Mouse (Mus musculus) heart, embryonic 14.5 days (tissue): ENCODE data around the gene Cntnap5a. TPM values are rescaled to one million over a fixed set of nuclear protein-coding genes. Genes with fewer than 3 reads are reported as not detected.

Source experiments
- ATAC-seq: fragments of 200-750 bp; cut with Nextera tagmentation; 2 replicates; pipeline ENCODE4 v1.8.0; 2017; ENCODE audit warnings: low read depth, moderate TSS enrichment; ENCODE audit not compliant: insufficient number of reproducible peaks, insufficient read depth, low FRiP score
- H3K27ac ChIP-seq, 2 experiments: fragments of 200-500 bp in 1 of 2; fragments of 300-500 bp in 1 of 2; sonication (generic) in 1 of 2; replicated peaks in 1 of 2; 2 replicates each; pipeline ENCODE4 v1.5.1; 2012 to 2014; ENCODE audit warnings: low read depth in 2 of 2, low read length in 2 of 2, control low read depth in 1 of 2, mild to moderate bottlenecking in 1 of 2, mixed read lengths in 1 of 2; ENCODE audit not compliant: control insufficient read depth in 1 of 2, insufficient read depth in 1 of 2
- H3K27me3 ChIP-seq: fragments of 300-500 bp; sonication (generic); 2 replicates; pipeline ENCODE4 v1.6.1; 2014; ENCODE audit warnings: mild to moderate bottlenecking, low read length, control low read depth; ENCODE audit not compliant: control insufficient read depth, insufficient read depth
- H3K36me3 ChIP-seq: fragments of 300-500 bp; sonication (generic); 2 replicates; pipeline ENCODE4 v1.6.1; 2014; ENCODE audit warnings: mild to moderate bottlenecking, control low read depth, low read length, mixed read lengths; ENCODE audit not compliant: control insufficient read depth, insufficient read depth
- H3K4me1 ChIP-seq, 2 experiments: fragments of 200-500 bp in 1 of 2; fragments of 300-500 bp in 1 of 2; sonication (generic) in 1 of 2; 2 replicates each; pipeline ENCODE4 v1.6.1; 2012 to 2014; ENCODE audit warnings: low read length in 2 of 2, control low read depth in 1 of 2, mixed read lengths in 1 of 2; ENCODE audit not compliant: control insufficient read depth in 2 of 2, insufficient read depth in 2 of 2
- H3K4me2 ChIP-seq: fragments of 300-500 bp; sonication (generic); 2 replicates; pipeline ENCODE4 v1.6.1; 2014; ENCODE audit warnings: mild to moderate bottlenecking, low read length
- H3K4me3 ChIP-seq, 2 experiments: fragments of 200-500 bp in 1 of 2; fragments of 300-500 bp in 1 of 2; sonication (generic) in 1 of 2; 2 replicates each; pipeline ENCODE4 v1.5.1; 2012 to 2014; ENCODE audit warnings: low read length in 2 of 2, mild to moderate bottlenecking in 2 of 2, control low read depth in 1 of 2, low read depth in 1 of 2, moderate library complexity in 1 of 2; ENCODE audit not compliant: control insufficient read depth in 1 of 2, insufficient read depth in 1 of 2
- H3K9ac ChIP-seq: fragments of 300-500 bp; sonication (generic); 2 replicates; pipeline ENCODE4 v1.6.1; 2014; ENCODE audit warnings: mild to moderate bottlenecking, low read length
- H3K9me3 ChIP-seq: fragments of 300-500 bp; sonication (generic); 2 replicates; pipeline ENCODE4 v1.6.1; 2016; ENCODE audit warnings: low read length, control low read depth; ENCODE audit not compliant: control insufficient read depth
- WGBS: fragments of 180-500 bp; shearing (Covaris S2); extraction: QIAGEN DNeasy Blood & Tissue Kit; methylation state at CpG from one replicate; pipeline ENCODE4 v1.1.7; 2014; 5-methylcytosine and 5-hydroxymethylcytosine counted together
- polyA plus RNA-seq: library from polyadenylated mRNA; unstranded; fragments of >200 nt; fragmentation: Nextera tagmentation; extraction: Ambion mirVana; gene quantifications from 2 replicates; pipeline ENCODE4 v1.2.1, GENCODE M21; 2014

Gene Cntnap5a
- polyA plus RNA-seq, 1 experiment from 2014 or later = not detected

DNA sequence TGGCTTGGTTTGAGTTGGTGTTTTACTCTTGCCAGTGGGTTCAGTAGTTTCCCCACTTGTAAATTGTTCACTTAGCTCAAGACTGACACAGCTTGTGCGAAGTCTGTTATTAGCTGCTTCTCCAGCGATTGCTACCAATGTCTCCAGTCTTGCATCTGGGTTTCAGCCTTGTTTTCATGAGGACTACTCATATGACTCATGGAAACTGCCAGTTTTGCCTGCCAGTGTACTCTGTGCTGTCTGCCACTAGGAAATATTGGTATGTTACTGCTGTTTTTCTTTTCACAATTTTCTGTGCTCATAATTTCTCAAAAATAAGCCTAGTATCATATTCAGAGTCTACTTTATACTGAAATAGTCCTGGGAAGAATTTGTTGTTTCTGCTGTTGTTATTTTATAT, 272.0 kb downstream of the Cntnap5a start:
- H3K27me3 ChIP-seq = no peaks in the 10 kb centered on the region
- no peak for ATAC-seq
- H3K27ac ChIP-seq = no peak overlapping the region
- H3K9ac ChIP-seq = no peak overlapping the region
- no peaks in the 10 kb centered on the region for H3K36me3 ChIP-seq
- H3K4me2 ChIP-seq = no peak overlapping the region
- H3K4me1 ChIP-seq = no peaks in the 10 kb centered on the region
- no peak overlapping the region for H3K4me3 ChIP-seq
- WGBS = 86% methylated on average over 2 of the region's 2 CpGs
- H3K9me3 ChIP-seq = no peaks in the 10 kb centered on the region

DNA sequence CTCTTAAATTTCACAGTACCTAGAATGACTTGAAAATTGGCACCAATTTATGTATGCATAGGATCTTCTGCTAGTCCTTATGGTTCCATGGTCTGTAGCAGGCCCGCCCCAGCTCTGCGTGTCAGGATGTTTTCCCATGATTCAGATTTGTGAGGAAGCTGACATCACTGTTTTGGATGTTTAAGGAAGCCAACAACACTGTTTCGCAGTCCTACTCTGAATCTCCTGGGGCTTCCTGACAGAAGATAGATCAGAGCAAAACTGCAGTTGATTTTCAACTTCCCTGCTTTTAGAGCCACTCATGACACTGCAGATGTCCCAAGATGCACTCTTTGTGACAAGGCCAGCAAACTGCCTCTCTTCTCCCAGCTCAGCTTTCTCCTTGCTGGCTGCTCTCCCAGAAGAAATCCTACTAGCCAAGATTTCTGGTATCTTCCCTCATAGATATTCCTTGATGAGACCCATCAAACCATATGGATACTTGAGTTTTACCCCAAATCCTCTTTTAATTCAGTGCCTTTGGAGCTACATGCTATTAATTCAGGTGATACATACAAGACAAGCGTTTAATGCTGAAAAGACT, 280.5 kb downstream of the Cntnap5a start:
- 80% methylated on average over 4 of the region's 4 CpGs for WGBS
- no peaks in the 10 kb centered on the region for H3K27me3 ChIP-seq
- H3K9me3 ChIP-seq = no peaks in the 10 kb centered on the region
- H3K4me2 ChIP-seq = no peak overlapping the region
- H3K4me3 ChIP-seq = no peak overlapping the region
- H3K36me3 ChIP-seq = no peaks in the 10 kb centered on the region
- H3K27ac ChIP-seq = no peak overlapping the region
- no peaks in the 10 kb centered on the region for H3K4me1 ChIP-seq
- ATAC-seq = no peak
- H3K9ac ChIP-seq = no peak overlapping the region

DNA sequence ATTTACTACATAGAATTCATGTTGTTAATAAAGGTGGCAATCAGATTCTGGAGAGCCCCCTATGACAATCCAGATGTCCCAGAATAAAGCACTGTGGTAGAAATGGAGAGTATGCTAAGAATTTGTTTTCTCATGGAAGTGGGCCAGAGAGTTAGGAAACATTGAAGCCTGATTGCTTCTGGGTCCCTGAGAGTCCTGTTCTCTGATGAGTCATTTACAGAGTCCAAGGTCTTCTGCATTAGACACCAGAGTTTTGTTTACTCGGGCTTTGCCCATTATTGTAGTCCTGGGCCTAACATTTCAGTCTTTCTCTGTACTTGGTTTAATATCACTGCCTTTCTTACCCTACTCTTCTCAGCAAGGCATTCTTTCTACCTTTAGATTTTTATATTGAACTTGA, 305.6 kb downstream of the Cntnap5a start:
- WGBS = 64% methylated on average over 1 of the region's 1 CpGs
- Histone ChIP-seq H3K36me3 (no peaks in the 10 kb centered on the region), H3K9me3 (no peaks in the 10 kb centered on the region), H3K27ac (no peak overlapping the region), H3K27me3 (no peaks in the 10 kb centered on the region), H3K4me3 (no peak overlapping the region), H3K4me2 (no peak overlapping the region), H3K4me1 (no peaks in the 10 kb centered on the region), H3K9ac (no peak overlapping the region)
- ATAC-seq = no peak

DNA sequence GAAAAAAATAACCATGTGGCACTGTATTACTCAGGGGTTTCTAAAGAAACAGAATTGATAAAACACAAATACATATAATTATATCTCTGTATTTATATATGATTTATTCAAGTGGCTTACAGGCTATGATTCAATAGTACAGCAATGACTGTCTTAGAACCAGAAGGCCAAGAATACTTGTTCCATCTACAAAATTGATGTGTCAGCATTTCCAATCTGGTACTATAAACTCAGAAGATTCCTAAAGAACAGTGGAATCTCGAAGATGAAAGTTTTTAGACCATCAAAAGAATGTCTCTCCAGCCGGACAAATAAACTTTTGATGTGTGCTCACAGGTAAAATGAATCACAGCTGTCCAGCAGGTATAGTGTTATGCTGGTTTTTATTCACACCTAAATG, 331.2 kb downstream of the Cntnap5a start:
- Histone ChIP-seq H3K27ac (no peak overlapping the region), H3K4me3 (no peak overlapping the region), H3K9me3 (no peaks in the 10 kb centered on the region), H3K9ac (no peak overlapping the region), H3K36me3 (no peaks in the 10 kb centered on the region), H3K4me1 (no peaks in the 10 kb centered on the region), H3K27me3 (no peaks in the 10 kb centered on the region), H3K4me2 (no peak overlapping the region)
- ATAC-seq = no peak
- 71% methylated on average over 2 of the region's 2 CpGs for WGBS

DNA sequence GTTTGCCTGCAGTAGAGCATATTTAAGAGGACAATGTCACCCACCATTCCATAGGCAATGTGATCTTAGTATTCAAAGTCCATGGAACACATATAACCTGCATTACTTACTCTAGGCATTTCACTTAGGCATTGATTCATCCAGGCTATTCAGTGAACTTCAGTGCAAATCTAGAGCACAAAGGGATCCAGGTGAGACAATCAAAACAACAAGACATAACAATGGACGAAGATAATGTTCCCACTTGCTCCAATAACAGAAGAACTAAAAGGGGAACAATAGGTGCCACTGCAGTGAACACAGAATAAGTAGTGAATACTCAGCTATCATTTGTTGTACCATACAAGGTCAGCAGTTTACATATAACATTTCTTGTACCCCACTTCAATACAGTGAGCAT, 345.1 kb downstream of the Cntnap5a start:
- H3K36me3 ChIP-seq = no peaks in the 10 kb centered on the region
- no peaks in the 10 kb centered on the region for H3K9me3 ChIP-seq
- H3K27ac ChIP-seq = no peak overlapping the region
- no peak for ATAC-seq
- no peak overlapping the region for H3K9ac ChIP-seq
- H3K4me3 ChIP-seq = no peak overlapping the region
- no peak overlapping the region for H3K4me2 ChIP-seq
- no peaks in the 10 kb centered on the region for H3K4me1 ChIP-seq
- 68% methylated on average over 1 of the region's 1 CpGs for WGBS
- H3K27me3 ChIP-seq = no peaks in the 10 kb centered on the region

DNA sequence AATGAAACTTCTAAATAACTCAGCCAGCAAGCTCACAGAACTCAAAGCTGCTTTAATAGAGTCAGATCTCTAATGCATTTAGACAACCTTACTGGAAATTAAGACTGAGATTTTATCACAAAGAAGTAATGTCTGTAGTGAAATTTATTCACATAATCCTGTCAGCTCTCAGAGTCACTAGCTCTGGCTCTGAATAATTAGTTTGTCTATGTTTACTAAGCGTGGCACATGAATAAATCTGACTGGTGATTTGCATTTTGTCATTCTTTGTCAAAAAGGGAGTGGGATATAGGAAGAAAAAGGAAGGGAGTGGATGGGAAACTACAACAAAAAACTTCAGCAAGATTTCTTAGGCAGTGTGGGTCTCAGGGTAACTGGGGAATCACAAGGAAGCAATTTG, 351.3 kb downstream of the Cntnap5a start:
- Histone ChIP-seq H3K27me3 (no peaks in the 10 kb centered on the region), H3K9ac (no peak overlapping the region), H3K27ac (no peak overlapping the region), H3K4me2 (no peak overlapping the region), H3K4me3 (no peak overlapping the region), H3K9me3 (no peaks in the 10 kb centered on the region), H3K36me3 (no peaks in the 10 kb centered on the region), H3K4me1 (no peaks in the 10 kb centered on the region)
- no peak for ATAC-seq
- 47% methylated on average over 1 of the region's 1 CpGs for WGBS

DNA sequence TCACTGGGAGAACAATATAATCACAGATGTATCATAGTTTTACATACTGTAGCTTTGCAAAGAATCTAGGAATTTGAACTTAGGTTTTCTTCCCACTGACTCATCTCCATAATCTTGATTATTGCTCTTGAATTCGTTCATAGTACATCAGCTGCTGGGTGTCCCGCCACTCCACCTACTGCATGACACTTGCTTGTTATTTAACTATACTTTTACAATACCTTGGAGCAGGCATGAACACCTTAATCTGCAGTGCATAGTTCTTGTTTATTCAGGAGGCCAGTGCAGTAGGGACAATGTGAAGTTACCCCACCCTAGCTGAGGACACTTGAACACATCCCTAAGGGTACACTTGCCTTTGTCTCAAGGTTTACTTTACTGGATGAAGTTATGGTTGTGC, 352.3 kb downstream of the Cntnap5a start:
- ATAC-seq = no peak
- H3K27ac ChIP-seq = no peak overlapping the region
- no peak overlapping the region for H3K4me2 ChIP-seq
- H3K9ac ChIP-seq = no peak overlapping the region
- H3K27me3 ChIP-seq = no peaks in the 10 kb centered on the region
- H3K4me3 ChIP-seq = no peak overlapping the region
- no peaks in the 10 kb centered on the region for H3K36me3 ChIP-seq
- WGBS = 81% methylated on average over 2 of the region's 2 CpGs
- H3K4me1 ChIP-seq = no peaks in the 10 kb centered on the region
- H3K9me3 ChIP-seq = no peaks in the 10 kb centered on the region

DNA sequence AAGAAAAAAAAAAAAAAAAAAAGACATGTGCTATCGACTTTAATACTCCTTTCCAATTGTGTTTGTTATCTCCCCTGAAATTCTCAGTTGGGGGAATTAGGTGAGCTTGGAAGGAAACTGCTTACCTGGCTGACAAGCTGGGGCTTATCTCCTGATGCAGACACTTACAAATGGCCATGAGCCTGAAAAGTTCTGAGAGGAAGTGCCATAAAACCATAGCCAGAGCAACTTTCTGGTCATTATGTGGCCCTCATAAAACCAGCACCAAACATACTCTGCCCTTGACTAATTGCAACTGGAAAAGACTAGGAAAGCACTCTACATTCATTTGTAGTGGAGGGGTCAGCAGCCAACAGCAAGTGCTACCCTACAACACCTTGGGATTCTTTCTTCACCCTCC, 359.5 kb downstream of the Cntnap5a start:
- no peaks in the 10 kb centered on the region for H3K9me3 ChIP-seq
- no peak for ATAC-seq
- no peak overlapping the region for H3K4me3 ChIP-seq
- H3K36me3 ChIP-seq = no peaks in the 10 kb centered on the region
- no peak overlapping the region for H3K9ac ChIP-seq
- no peaks in the 10 kb centered on the region for H3K4me1 ChIP-seq
- H3K27me3 ChIP-seq = no peaks in the 10 kb centered on the region
- no peak overlapping the region for H3K4me2 ChIP-seq
- 63% methylated on average over 1 of the region's 1 CpGs for WGBS
- H3K27ac ChIP-seq = no peak overlapping the region
